Mouse (Mus musculus) neural tube, embryonic 14.5 days (tissue): ENCODE measurements around the gene Rtp1. TPM values are rescaled to one million over a fixed set of nuclear protein-coding genes. Genes with fewer than 3 reads are reported as not detected.

ENCODE experiments used
- ATAC-seq: fragments of 200-750 bp; cut with Nextera tagmentation; 2 replicates; pipeline ENCODE4 v1.8.0; 2017; ENCODE audit warnings: low read depth, mild to moderate bottlenecking, moderate TSS enrichment, moderate library complexity
- H3K27ac ChIP-seq: fragments of 300-500 bp; sonication (generic); 2 replicates; pipeline ENCODE4 v1.5.1; 2014; ENCODE audit warnings: low read depth, mild to moderate bottlenecking, control low read depth, low read length, moderate library complexity, mixed read lengths
- H3K27me3 ChIP-seq: fragments of 300-500 bp; sonication (generic); 2 replicates; pipeline ENCODE4 v1.6.1; 2014; ENCODE audit warnings: low read length; ENCODE audit not compliant: control insufficient read depth, insufficient read depth
- H3K36me3 ChIP-seq: fragments of 300-500 bp; sonication (generic); 2 replicates; pipeline ENCODE4 v1.6.1; 2014; ENCODE audit warnings: low read length, mixed read lengths; ENCODE audit not compliant: control insufficient read depth, insufficient read depth
- H3K4me1 ChIP-seq: fragments of 300-500 bp; sonication (generic); 2 replicates; pipeline ENCODE4 v1.6.1; 2014; ENCODE audit warnings: low read length; ENCODE audit not compliant: control insufficient read depth, insufficient read depth
- H3K4me2 ChIP-seq: fragments of 300-500 bp; sonication (generic); 2 replicates; pipeline ENCODE4 v1.6.1; 2014; ENCODE audit warnings: mild to moderate bottlenecking, low read depth, low read length, control low read depth
- H3K4me3 ChIP-seq: fragments of 300-500 bp; sonication (generic); 2 replicates; pipeline ENCODE4 v1.5.1; 2014; ENCODE audit warnings: low read depth, low read length, control low read depth, mixed read lengths
- H3K9ac ChIP-seq: fragments of 300-500 bp; sonication (generic); replicated peaks from 2 replicates; pipeline ENCODE4 v1.6.1; 2014; ENCODE audit warnings: low read depth, mild to moderate bottlenecking, control low read depth, low read length, mixed read lengths
- H3K9me3 ChIP-seq: fragments of 300-500 bp; sonication (generic); 2 replicates; pipeline ENCODE4 v1.6.1; 2016; ENCODE audit warnings: low read length; ENCODE audit not compliant: control insufficient read depth
- WGBS: fragments of 180-500 bp; shearing (Covaris S2); extraction: QIAGEN DNeasy Blood & Tissue Kit; methylation state at CpG from one replicate; pipeline ENCODE4 v1.1.7; 2014; 5-methylcytosine and 5-hydroxymethylcytosine counted together
- polyA plus RNA-seq: library from polyadenylated mRNA; unstranded; fragments of >200 nt; fragmentation: Nextera tagmentation; extraction: Ambion mirVana; gene quantifications from 2 replicates; pipeline ENCODE4 v1.2.1, GENCODE M21; 2014

The Rtp1 gene
- polyA plus RNA-seq, 1 experiment from 2014 or later, result not detected

- no peak for ATAC-seq
- Histone ChIP-seq H3K9ac (no peak overlapping the region), H3K4me1 (no peaks in the 10 kb centered on the region), H3K4me3 (no peak overlapping the region), H3K36me3 (no peaks in the 10 kb centered on the region), H3K27ac (no peak overlapping the region), H3K27me3 (no peaks in the 10 kb centered on the region), H3K4me2 (no peak overlapping the region), H3K9me3 (no peaks in the 10 kb centered on the region)
- WGBS, result 95% methylated on average over 4 of the region's 4 CpGs
Measured at GRCm38 (mm10) chr16:23475651-23476050, 46.7 kb downstream of the Rtp1 start.

- Histone ChIP-seq H3K27ac (no peak overlapping the region), H3K36me3 (no peaks in the 10 kb centered on the region), H3K4me3 (no peak overlapping the region), H3K4me2 (no peak overlapping the region), H3K4me1 (no peaks in the 10 kb centered on the region), H3K9me3 (no peaks in the 10 kb centered on the region), H3K27me3 (no peaks in the 10 kb centered on the region), H3K9ac (no peak overlapping the region)
- no peak for ATAC-seq
Measured at GRCm38 (mm10) chr16:23476598-23476997, 47.7 kb downstream of the Rtp1 start.

- no peak overlapping the region for H3K27ac ChIP-seq
- peaks cover 5% of the 10 kb centered on the region; the same call in 1 of the 2 replicates for H3K36me3 ChIP-seq
- H3K9ac ChIP-seq, result no peak overlapping the region
- WGBS, result 84% methylated on average over 7 of the region's 7 CpGs
- H3K4me1 ChIP-seq, result no peaks in the 10 kb centered on the region
- H3K4me3 ChIP-seq, result no peak overlapping the region
- H3K27me3 ChIP-seq, result no peaks in the 10 kb centered on the region
- H3K4me2 ChIP-seq, result no peak overlapping the region
- no peaks in the 10 kb centered on the region for H3K9me3 ChIP-seq
- no peak for ATAC-seq
Measured at GRCm38 (mm10) chr16:23479872-23480603, 51.1 kb downstream of the Rtp1 start.

GRCm38 (mm10) chr16:23482218-23482617 is 53.3 kb downstream of the Rtp1 start:
- Histone ChIP-seq H3K36me3 (peaks cover 7% of the 10 kb centered on the region; the same call in 1 of the 2 replicates), H3K27me3 (no peaks in the 10 kb centered on the region), H3K9me3 (no peaks in the 10 kb centered on the region), H3K4me2 (no peak overlapping the region), H3K27ac (no peak overlapping the region), H3K9ac (no peak overlapping the region), H3K4me1 (no peaks in the 10 kb centered on the region), H3K4me3 (no peak overlapping the region)
- WGBS, result 30% methylated on average over 3 of the region's 3 CpGs
- ATAC-seq, result no peak

DNA sequence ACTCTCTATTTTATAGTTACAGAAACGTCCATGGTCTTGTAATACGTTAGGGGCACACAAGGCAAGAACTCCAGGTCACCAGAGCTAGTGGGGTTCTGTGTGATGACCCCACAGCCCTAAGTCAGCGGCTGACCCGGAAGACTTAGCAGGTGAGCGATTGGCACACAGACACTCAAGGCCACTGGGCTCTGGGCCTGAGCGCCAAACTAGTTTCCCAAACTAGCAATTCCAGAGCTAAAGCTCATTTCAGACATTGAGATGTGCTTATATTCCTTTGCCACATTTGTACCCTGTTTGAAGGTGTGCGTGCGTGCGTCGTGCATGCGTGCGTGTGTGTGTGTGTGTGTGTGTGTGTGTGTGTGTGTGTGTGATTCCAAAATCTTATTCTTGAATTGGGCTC is 53.9 kb downstream of the Rtp1 start:
- no peak overlapping the region for H3K4me2 ChIP-seq
- no peak overlapping the region for H3K27ac ChIP-seq
- no peaks in the 10 kb centered on the region for H3K4me1 ChIP-seq
- peaks cover 9% of the 10 kb centered on the region; the same call in 1 of the 2 replicates for H3K36me3 ChIP-seq
- no peaks in the 10 kb centered on the region for H3K27me3 ChIP-seq
- 94% methylated on average over 12 of the region's 12 CpGs for WGBS
- H3K9me3 ChIP-seq, result no peaks in the 10 kb centered on the region
- no peak overlapping the region for H3K9ac ChIP-seq
- no peak for ATAC-seq
- H3K4me3 ChIP-seq, result no peak overlapping the region

DNA sequence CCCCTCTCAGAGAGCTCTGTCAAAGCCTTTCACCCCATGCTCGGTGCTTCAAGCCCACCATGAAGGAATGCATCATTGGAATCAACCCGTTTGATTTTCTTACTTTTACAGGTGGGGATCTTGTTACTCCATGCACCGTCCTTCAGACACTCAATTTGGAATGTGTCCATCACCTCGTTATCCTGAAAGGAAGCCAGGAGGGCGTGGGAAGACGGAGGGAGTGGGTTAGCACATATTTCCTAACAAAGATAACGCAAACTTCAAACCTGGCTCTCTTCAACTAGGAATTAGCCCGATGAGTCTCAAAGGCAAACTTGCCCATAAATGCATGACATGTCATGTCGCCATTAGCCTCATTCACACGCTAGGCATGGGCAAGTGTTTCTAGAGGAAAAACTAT is 54.4 kb downstream of the Rtp1 start:
- Histone ChIP-seq H3K9me3 (no peaks in the 10 kb centered on the region), H3K27me3 (no peaks in the 10 kb centered on the region), H3K36me3 (peaks cover 9% of the 10 kb centered on the region; the same call in 1 of the 2 replicates), H3K9ac (no peak overlapping the region), H3K4me2 (no peak overlapping the region), H3K4me1 (no peaks in the 10 kb centered on the region), H3K27ac (no peak overlapping the region), H3K4me3 (no peak overlapping the region)
- ATAC-seq, result no peak
- 93% methylated on average over 10 of the region's 10 CpGs for WGBS

Other genes with a start within 250 kb of the Rtp1 start
- gene St6gal1, start 204.4 kb upstream of the Rtp1 start, polyA plus RNA-seq, result 23.0 and 30.7 TPM in 2 replicates
- 1.6 and 3.1 TPM in 2 replicates for gene Rtp4, start 91.2 kb downstream of the Rtp1 start, polyA plus RNA-seq
- gene Masp1, start 91.7 kb downstream of the Rtp1 start, polyA plus RNA-seq, result 31.5 and 35.6 TPM in 2 replicates